Mouse (Mus musculus) heart, postnatal 14 days (tissue): ENCODE measurements around the gene Ddb1. TPM values are rescaled to one million over a fixed set of nuclear protein-coding genes. Genes with fewer than 3 reads are reported as not detected.
A peak's percentile ranks its signal among the peaks of the same experiment; 100 is the strongest.

ENCODE experiments used
- DNase-seq, 2 experiments: peaks; one replicate each; pipeline ENCODE4 v3.0.0; 2021 to 2022
- intact Hi-C: fragments of 180-260 bp; cut with DNase I; formaldehyde crosslinking; loops from one replicate; pipeline ENCODE4 v1.15.1; 2025
- total RNA-seq, 2 experiments: library from RNA; stranded (reverse); gene quantifications; 2 replicates each; pipeline ENCODE4 v1.2.3; 2021

Ddb1 gene
- total RNA-seq, 2 experiments from 2014 or later = 181 to 185 TPM

DNA sequence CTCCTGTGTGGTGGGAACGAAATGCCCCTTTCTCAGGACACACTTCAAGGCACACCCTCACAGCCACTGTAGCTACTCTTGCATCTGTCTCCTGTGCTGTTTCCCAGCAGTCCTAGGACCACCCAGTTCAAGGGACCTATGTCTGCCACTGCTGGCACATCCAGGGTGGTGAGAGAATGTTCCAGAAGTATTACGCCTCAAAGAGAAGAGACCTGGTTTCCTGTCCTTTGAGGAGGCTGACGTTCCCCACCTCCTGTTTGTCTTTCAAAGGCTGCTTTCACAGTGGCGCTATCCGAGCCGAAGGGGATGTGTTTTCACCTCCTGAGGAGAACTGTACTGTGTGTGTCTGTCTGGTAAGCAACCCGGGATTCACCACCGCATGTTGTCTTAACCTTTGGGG is 43.0 kb downstream of the Ddb1 start:
- intact Hi-C loops = no loop called here
- DNase-seq = no peak

DNA sequence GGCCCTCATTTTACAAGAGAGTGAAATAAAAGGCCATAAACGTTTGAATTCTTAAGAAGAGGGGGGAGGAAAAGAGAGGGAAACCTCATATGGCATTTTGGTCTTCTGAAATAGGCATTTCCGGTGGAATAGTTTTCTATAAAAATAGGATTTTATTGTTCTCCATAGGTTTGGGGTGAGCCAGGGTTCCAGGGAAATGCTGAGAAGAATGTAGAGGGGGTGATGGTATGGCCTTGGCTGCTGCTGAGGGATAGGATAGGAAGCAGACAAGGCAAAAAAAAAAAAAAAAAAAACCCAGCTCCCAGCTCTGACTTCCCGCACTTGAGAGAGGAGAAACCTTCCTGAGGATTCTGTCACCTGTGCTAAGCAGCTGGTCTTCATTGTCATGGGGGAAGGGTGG is 50.9 kb downstream of the Ddb1 start:
- intact Hi-C loops = no loop called here

GRCm38 (mm10) chr19:10657742-10658141 is 52.6 kb downstream of the Ddb1 start:
- intact Hi-C loops = no loop called here
- no peak for DNase-seq

More for the DNA sequence above, 50.9 kb downstream of the Ddb1 start:
- DNase-seq = no peak

DNA sequence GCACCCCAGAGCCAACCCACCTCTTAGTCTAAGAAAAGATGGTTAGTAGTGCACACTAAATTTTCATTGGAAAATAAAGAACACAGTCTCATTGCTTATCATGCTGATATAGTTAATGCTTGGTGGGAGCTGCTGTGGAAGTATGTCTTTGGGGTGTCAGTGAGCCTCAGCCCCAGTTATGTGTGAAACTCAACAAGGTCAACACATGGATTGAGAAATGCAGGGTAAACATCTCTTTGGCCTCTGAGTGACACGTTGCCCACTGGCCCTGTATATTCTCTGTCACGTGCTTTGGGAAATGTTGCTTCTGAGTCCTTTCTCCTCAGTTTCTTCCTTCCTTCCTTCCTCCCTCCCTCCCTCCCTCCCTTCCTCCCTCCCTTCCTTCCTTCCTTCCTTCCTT is 53.3 kb downstream of the Ddb1 start:
- DNase-seq = no peak
- intact Hi-C loops = no loop called here

GRCm38 (mm10) chr19:10661373-10661772 is 56.2 kb downstream of the Ddb1 start:
- intact Hi-C loops = no loop called here
- DNase-seq = no peak

- intact Hi-C loops = no loop called here
- no peak for DNase-seq
Observed at GRCm38 (mm10) chr19:10661919-10662318, 56.8 kb downstream of the Ddb1 start.

GRCm38 (mm10) chr19:10662665-10663064 is 57.5 kb downstream of the Ddb1 start:
- intact Hi-C loops = no loop called here
- DNase-seq = no peak

DNA sequence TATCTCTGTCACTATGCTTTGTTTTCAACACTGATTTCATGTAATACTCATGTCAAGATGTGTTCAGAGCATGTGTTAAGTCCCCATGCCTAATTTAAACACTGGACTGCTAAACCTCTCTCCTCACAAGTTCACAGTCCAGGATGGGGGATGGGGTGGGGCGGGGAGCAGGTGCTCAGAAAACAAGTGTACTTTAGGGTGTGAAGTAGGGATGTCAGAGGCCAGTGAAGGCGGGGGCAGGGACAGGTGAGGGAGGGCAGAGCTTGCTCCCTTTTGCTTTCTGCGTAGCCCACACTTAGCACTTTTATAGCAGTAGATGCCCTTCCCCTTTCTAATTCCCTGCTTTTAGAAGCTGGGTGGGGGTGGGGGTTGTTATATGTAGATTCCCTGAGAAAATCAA is 60.0 kb downstream of the Ddb1 start:
- intact Hi-C loops = loop anchor here (5.0 kb wide), 1 partner anchor 42 kb away; no protein-coding TSS in a partner anchor
- DNase-seq = no peak

GRCm38 (mm10) chr19:10665499-10665898 is 60.4 kb downstream of the Ddb1 start:
- peak; percentile 72 to 80 for DNase-seq
- intact Hi-C loops = loop anchor here (5.0 kb wide), 1 partner anchor 42 kb away; no protein-coding TSS in a partner anchor

- intact Hi-C loops = no loop called here
Observed at GRCm38 (mm10) chr19:10671319-10671718, 66.2 kb downstream of the Ddb1 start.

DNA sequence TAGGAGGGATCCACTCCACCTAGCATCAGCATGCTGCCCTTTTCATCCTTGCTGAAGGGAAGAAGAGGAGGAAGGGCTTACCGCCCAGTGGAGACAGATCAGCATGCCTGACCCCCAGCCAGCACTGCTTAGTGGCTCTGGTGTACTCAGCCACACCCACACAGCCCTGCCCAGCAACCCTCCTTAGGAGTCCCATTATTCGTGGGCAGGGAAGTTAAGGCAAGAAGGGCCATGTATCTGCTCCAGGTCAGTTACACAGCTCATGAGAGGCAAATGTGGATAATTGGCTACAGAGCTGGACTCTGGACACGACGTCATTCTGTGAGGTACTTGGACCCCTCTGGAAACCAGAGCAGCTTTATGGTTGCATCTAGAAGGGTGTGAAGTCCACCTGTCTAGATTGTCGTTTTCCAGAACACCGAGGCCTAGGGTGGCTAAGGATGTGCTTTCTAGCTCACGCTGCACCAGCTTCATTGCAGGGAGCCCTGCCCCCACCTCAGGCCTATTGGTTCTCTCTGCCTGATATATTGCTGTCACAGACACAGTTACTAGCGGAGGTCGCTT is 66.8 kb downstream of the Ddb1 start:
- intact Hi-C loops = no loop called here
- no peak for DNase-seq

More at GRCm38 (mm10) chr19:10671319-10671718, 66.2 kb downstream of the Ddb1 start:
- DNase-seq = no peak

DNA sequence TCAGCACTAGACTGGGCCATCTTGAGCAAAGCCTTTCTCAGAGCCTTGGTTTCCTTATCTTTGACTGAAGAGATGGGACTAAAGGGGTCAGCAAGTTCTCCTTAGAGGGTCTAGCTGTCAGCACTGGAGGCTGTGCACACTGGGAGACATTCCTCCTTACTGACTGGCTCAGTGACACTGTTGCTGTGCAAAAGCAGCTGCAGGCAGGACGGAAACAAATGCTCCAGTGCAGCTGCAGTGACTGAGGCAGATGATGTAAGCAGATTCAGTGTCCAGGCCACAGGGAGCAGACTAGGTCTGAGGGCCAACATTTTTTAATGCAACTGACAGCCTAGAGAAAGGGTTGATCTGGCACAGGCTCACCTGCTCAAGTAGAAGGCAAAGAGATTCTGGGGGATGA is 68.1 kb downstream of the Ddb1 start:
- DNase-seq = no peak
- intact Hi-C loops = no loop called here

DNA sequence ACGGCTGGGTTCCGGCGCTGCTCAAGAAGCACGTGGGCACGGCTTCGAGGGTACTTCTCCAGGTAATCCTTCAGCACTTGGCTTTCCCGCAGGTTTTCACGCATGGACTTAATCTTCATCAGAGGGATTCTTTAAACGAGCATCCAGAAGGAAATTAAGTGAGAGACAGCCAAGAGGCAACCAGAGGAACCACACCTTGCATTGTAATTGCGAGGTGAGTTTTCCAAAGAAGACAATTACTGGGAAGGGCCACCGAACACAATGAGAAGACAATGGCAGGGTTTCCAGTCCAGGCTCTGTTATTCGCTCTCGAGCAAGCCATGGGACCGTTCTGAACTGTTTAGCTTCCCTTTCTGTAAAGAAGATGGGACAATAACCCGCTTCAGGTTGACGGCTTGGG is 71.5 kb downstream of the Ddb1 start:
- intact Hi-C loops = loop anchor here (2.0 kb wide), 1 partner anchor 282 kb away; no protein-coding TSS in a partner anchor
- DNase-seq = no peak

- intact Hi-C loops = loop anchor here (1.0 to 2.0 kb wide), 2 partner anchors 31 to 281 kb away; no protein-coding TSS in a partner anchor
- peak; percentile 80 to 91 for DNase-seq
Observed at GRCm38 (mm10) chr19:10677915-10678771, 73.0 kb downstream of the Ddb1 start, which contains the start of gene Pga5. Gene Pga5, minus strand, starts transcription at chr19:10678071.

DNA sequence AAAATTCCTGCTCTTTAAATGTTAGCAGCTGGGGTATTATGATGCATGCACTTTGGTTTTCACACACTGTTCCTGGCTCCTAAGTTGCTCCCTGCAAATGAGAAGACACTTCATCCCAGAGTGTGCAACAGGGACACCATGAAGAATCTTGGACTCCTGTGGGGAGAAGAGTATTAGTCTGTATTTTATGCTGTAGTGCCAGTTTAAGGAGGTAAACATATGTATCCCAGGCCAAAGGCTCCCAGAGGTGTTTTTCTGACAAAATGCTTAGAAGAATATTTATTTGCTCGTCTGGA is 73.6 kb downstream of the Ddb1 start:
- no peak for DNase-seq
- intact Hi-C loops = loop anchor here (1.0 kb wide), 1 partner anchor 31 kb away; no protein-coding TSS in a partner anchor

Other genes starting within 250 kb of the Ddb1 start
- gene Syt7, start 216.2 kb upstream of the Ddb1 start, total RNA-seq = 10 to 100 TPM; 35.0 to 39.4 TPM
- 1 to 10 TPM; 1.4 to 2.6 TPM for gene Lrrc10b, start 147.9 kb upstream of the Ddb1 start, total RNA-seq
- under 1 TPM; 0.32 to 0.48 TPM for gene Ppp1r32, start 122.4 kb upstream of the Ddb1 start, total RNA-seq
- 10 to 100 TPM; 35.3 to 36.4 TPM for gene Cpsf7, start 80.1 kb upstream of the Ddb1 start, total RNA-seq
- gene Sdhaf2, start 79.2 kb upstream of the Ddb1 start, total RNA-seq = 10 to 100 TPM; 64.1 to 78.7 TPM
- gene Tmem216, start 49.1 kb upstream of the Ddb1 start, total RNA-seq = 1 to 10 TPM; 3.9 to 4.7 TPM
- gene Cyb561a3, start 28.2 kb upstream of the Ddb1 start, total RNA-seq = 10 to 100 TPM; 10.2 to 11.3 TPM
- gene Tmem138, start 28.0 kb upstream of the Ddb1 start, total RNA-seq = 1 to 10 TPM; 3.2 to 4.4 TPM
- 10 to 100 TPM in 1 of 2 experiments, 1 to 10 TPM in 1; 8.2 to 10.1 TPM for gene Tkfc, start 327 bp downstream of the Ddb1 start, total RNA-seq
- gene Vwce, start 28.9 kb downstream of the Ddb1 start, total RNA-seq = under 1 TPM in 1 of 2 experiments, not detected in 1; 0.45 TPM
- not detected for gene Pga5, start 72.7 kb downstream of the Ddb1 start, total RNA-seq
- 10 to 100 TPM; 18.6 to 20.0 TPM for gene Vps37c, start 83.4 kb downstream of the Ddb1 start, total RNA-seq
- 1 to 10 TPM in 1 of 2 experiments, under 1 TPM in 1; 0.36 to 4.9 TPM for gene Cd5, start 133.7 kb downstream of the Ddb1 start, total RNA-seq
- gene Cd6, start 224.7 kb downstream of the Ddb1 start, total RNA-seq = 1 to 10 TPM in 1 of 2 experiments, under 1 TPM in 1; 0.41 to 3.6 TPM
- gene Slc15a3, start 234.4 kb downstream of the Ddb1 start, total RNA-seq = 1 to 10 TPM; 2.6 to 2.9 TPM